ENCODE assay signal across 8 mouse cellular contexts in genomic region chr9:56165377-56165776, GRCm38 (mm10). TPM values are rescaled to one million over a fixed set of nuclear protein-coding genes. Genes with fewer than 3 reads are reported as not detected.
A peak's percentile ranks its signal among the peaks of the same experiment; 100 is the strongest.
DNase-seq lines count a peak whose midpoint lies in the region; ATAC-seq lines count a peak whose summit lies in the region.

Gene Tspan3, minus strand, starts transcription at chr9:56165477.

- no peaks in the 10 kb centered on the region for H3K4me1 ChIP-seq in kidney, embryonic 14.5 days (ENCODE audit: control insufficient read depth, insufficient read depth, low read length)
- no peaks in the 10 kb centered on the region for H3K4me1 ChIP-seq in intestine, embryonic 16.5 days (ENCODE audit: control insufficient read depth, insufficient read depth, low read length)
- peaks cover 9% of the 10 kb centered on the region; the same call in 1 of the 2 replicates for H3K4me1 ChIP-seq in midbrain, embryonic 11.5 days (ENCODE audit: control insufficient read depth, insufficient read depth, low read length)

- H3K27ac ChIP-seq in kidney, embryonic 14.5 days (ENCODE audit: low read depth, low read length): no peak within 1 kb of the TSS
- no peak within 1 kb of the TSS for H3K27ac ChIP-seq in intestine, embryonic 16.5 days (ENCODE audit: low read length)
- no peak within 1 kb of the TSS for H3K27ac ChIP-seq in midbrain, embryonic 11.5 days (ENCODE audit: low read depth, low read length)

- H3K36me3 ChIP-seq in kidney, embryonic 14.5 days (ENCODE audit: control insufficient read depth, insufficient read depth, low read length): no peaks in the 10 kb centered on the region
- H3K36me3 ChIP-seq in intestine, embryonic 16.5 days (ENCODE audit: control insufficient read depth, insufficient read depth, low read length): no peaks in the 10 kb centered on the region
- H3K36me3 ChIP-seq in midbrain, embryonic 11.5 days (ENCODE audit: control insufficient read depth, insufficient read depth, low read length): no peaks in the 10 kb centered on the region

- H3K9me3 ChIP-seq in kidney, embryonic 14.5 days (ENCODE audit: control insufficient read depth, low read length): no peaks in the 10 kb centered on the region
- no peaks in the 10 kb centered on the region for H3K9me3 ChIP-seq in intestine, embryonic 16.5 days (ENCODE audit: control insufficient read depth, low read length)
- H3K9me3 ChIP-seq in midbrain, embryonic 11.5 days (ENCODE audit: control insufficient read depth, low read length): no peaks in the 10 kb centered on the region; the same call in 1 of the 2 replicates

- 94% methylated on average over 6 of the region's 6 CpGs for WGBS in kidney, embryonic 14.5 days
- 91% methylated on average over 6 of the region's 6 CpGs for WGBS in intestine, embryonic 16.5 days
- 93% methylated on average over 6 of the region's 6 CpGs for WGBS in midbrain, embryonic 11.5 days

- H3K9ac ChIP-seq in kidney, embryonic 14.5 days (ENCODE audit: low read depth, low read length): no peak within 1 kb of the TSS; the same call in 1 of the 2 replicates
- H3K9ac ChIP-seq in intestine, embryonic 16.5 days (ENCODE audit: low read depth, low read length): no peak within 1 kb of the TSS
- H3K9ac ChIP-seq in midbrain, embryonic 11.5 days (ENCODE audit: low read length): no peak within 1 kb of the TSS

- no peaks in the 10 kb centered on the region for H3K27me3 ChIP-seq in kidney, embryonic 14.5 days (ENCODE audit: control insufficient read depth, insufficient read depth, low read length)
- H3K27me3 ChIP-seq in intestine, embryonic 16.5 days (replicated peaks; ENCODE audit: control insufficient read depth, insufficient read depth, low read length): no peaks in the 10 kb centered on the region
- no peaks in the 10 kb centered on the region for H3K27me3 ChIP-seq in midbrain, embryonic 11.5 days (ENCODE audit: control insufficient read depth, insufficient read depth, low read length)

- no peak within 1 kb of the TSS for H3K4me2 ChIP-seq in kidney, embryonic 14.5 days (replicated peaks; ENCODE audit: low read depth, low read length)
- no peak within 1 kb of the TSS for H3K4me2 ChIP-seq in intestine, embryonic 16.5 days (ENCODE audit: low read depth, low read length)
- H3K4me2 ChIP-seq in midbrain, embryonic 11.5 days: no peak within 1 kb of the TSS

- no peak for ATAC-seq in kidney, embryonic 14.5 days (ENCODE audit: low FRiP score, low TSS enrichment)
- no peak for ATAC-seq in intestine, embryonic 16.5 days
- no peak for ATAC-seq in midbrain, embryonic 11.5 days (ENCODE audit: low FRiP score)

- no peak for DNase-seq in kidney, adult 18-20 months
- no peak for DNase-seq in adrenal gland, postnatal 36 days
- DNase-seq in gonadal fat pad, adult 2 months (ENCODE audit: low read depth): no peak
- peak; percentile 64 for DNase-seq in midbrain, embryonic 11.5 days (ENCODE audit: low spot score, missing footprints)
- DNase-seq in urinary bladder, postnatal 14 days (ENCODE audit: low spot score): no peak
- no peak for DNase-seq in kidney, postnatal 36 days

- no peak within 1 kb of the TSS for H3K4me3 ChIP-seq in kidney, embryonic 14.5 days (ENCODE audit: low read length)
- no peak within 1 kb of the TSS for H3K4me3 ChIP-seq in intestine, embryonic 16.5 days (ENCODE audit: low read length)
- no peak within 1 kb of the TSS for H3K4me3 ChIP-seq in midbrain, embryonic 11.5 days (ENCODE audit: low read depth, low read length)

RNA-seq across cellular contexts. Expression of gene Tspan3, which starts in this region (rescaled TPM):
- 418 and 533 TPM in 2 replicates for polyA plus RNA-seq in kidney, embryonic 14.5 days (2014; fragmentation: Nextera tagmentation; extraction: Ambion mirVana)
- 100 to 1,000 TPM; 111 to 117 TPM for total RNA-seq in adrenal gland, postnatal 36 days (2021)
- 402 and 410 TPM in 2 replicates for polyA plus RNA-seq in gonadal fat pad, adult 2 months (2012; rRNA removed)
- 389 and 416 TPM in 2 replicates for polyA plus RNA-seq in intestine, embryonic 16.5 days (2015; fragmentation: Nextera tagmentation; extraction: Ambion mirVana)
- 560 and 573 TPM in 2 replicates for polyA plus RNA-seq in midbrain, embryonic 11.5 days (2014; fragmentation: Nextera tagmentation; extraction: Ambion mirVana)
